Mouse (Mus musculus) ES-E14 (cell line): ENCODE data around the gene Daw1. TPM values are rescaled to one million over a fixed set of nuclear protein-coding genes. Genes with fewer than 3 reads are reported as not detected.

Experiments used
- DNase-seq: peaks from one replicate; pipeline ENCODE4 v3.0.0-alpha.2; 2013; ENCODE audit warnings: low read depth, low spot score
- H3K27ac ChIP-seq: 2 replicates; pipeline ENCODE4 v1.5.1; 2012; ENCODE audit warnings: low read depth, mild to moderate bottlenecking, low read length, moderate library complexity, mixed read lengths; ENCODE audit not compliant: poor library complexity, insufficient read depth, severe bottlenecking
- H3K36me3 ChIP-seq: 2 replicates; pipeline ENCODE4 v1.6.1; 2012; ENCODE audit warnings: mild to moderate bottlenecking, low read length, moderate library complexity, mixed read lengths; ENCODE audit not compliant: control insufficient read depth, poor library complexity, insufficient read depth, severe bottlenecking
- H3K4me1 ChIP-seq, 2 experiments: fragments of 150-350 bp in 1 of 2; sonication (generic) in 1 of 2; 2 replicates each; pipeline ENCODE4 v1.6.1; 2012; ENCODE audit warnings: low read length in 2 of 2, mild to moderate bottlenecking in 1 of 2, mixed read lengths in 1 of 2; ENCODE audit not compliant: control insufficient read depth in 2 of 2, insufficient read depth in 2 of 2, poor library complexity in 1 of 2
- H3K4me3 ChIP-seq, 2 experiments: fragments of 150-350 bp in 1 of 2; sonication (generic) in 1 of 2; 2 replicates each; pipeline ENCODE4 v1.5.1; 2012; ENCODE audit warnings: low read length in 2 of 2, low read depth in 1 of 2, mild to moderate bottlenecking in 1 of 2, mixed read lengths in 1 of 2; ENCODE audit not compliant: insufficient read depth in 1 of 2, poor library complexity in 1 of 2, severe bottlenecking in 1 of 2
- H3K9ac ChIP-seq: 2 replicates; pipeline ENCODE4 v1.6.1; 2012; ENCODE audit warnings: low read depth, mild to moderate bottlenecking, low read length, mixed read lengths; ENCODE audit not compliant: poor library complexity, insufficient read depth, severe bottlenecking
- H3K9me3 ChIP-seq: fragments of 150-350 bp; sonication (generic); 2 replicates; pipeline ENCODE4 v1.6.1; 2012; ENCODE audit warnings: low read depth, mild to moderate bottlenecking, low read length; ENCODE audit not compliant: control insufficient read depth, insufficient read depth
- CHD2 ChIP-seq: IDR thresholded peaks from 2 replicates; pipeline ENCODE4 v1.6.1; 2014; ENCODE audit warnings: mild to moderate bottlenecking, low read depth, low read length, inconsistent platforms
- HCFC1 ChIP-seq: IDR thresholded peaks from 2 replicates; pipeline ENCODE4 v1.6.1; 2012; ENCODE audit warnings: low read length, inconsistent platforms, borderline replicate concordance; ENCODE audit not compliant: insufficient read depth
- MAFK ChIP-seq: IDR thresholded peaks from 2 replicates; pipeline ENCODE4 v1.6.1; 2014; ENCODE audit warnings: mild to moderate bottlenecking, low read depth, low read length, inconsistent platforms; ENCODE audit not compliant: insufficient read depth
- ZC3H11A ChIP-seq: IDR thresholded peaks from 2 replicates; pipeline ENCODE4 v1.6.1; 2012; ENCODE audit warnings: low read depth, mild to moderate bottlenecking, inconsistent platforms, low read length, borderline replicate concordance
- ZNF384 ChIP-seq: IDR thresholded peaks from 2 replicates; pipeline ENCODE4 v1.6.1; 2012; ENCODE audit warnings: low read depth, low read length, inconsistent platforms
- in situ Hi-C, 2 experiments: fragments of 600-800 bp; cut with MboI; formaldehyde crosslinking; loops; one replicate each; pipeline ENCODE4 v1.15.1; 2025; ENCODE audit warnings: low sequenced_read_pairs in 2 of 2, inconsistent platforms in 1 of 2; ENCODE audit not compliant: unreplicated experiment in 2 of 2
- total RNA-seq: library from RNA; depleted of rRNA; stranded (reverse); fragments of 300-350 nt; gene quantifications from 2 replicates; pipeline ENCODE4 v1.2.3, GENCODE M21; 2012

The Daw1 gene
- total RNA-seq, 1 experiment: not detected

- Histone ChIP-seq H3K9ac (no peak overlapping the region), H3K4me3 (no peak overlapping the region), H3K9me3 (no peaks in the 10 kb centered on the region), H3K4me1 (no peaks in the 10 kb centered on the region), H3K27ac (no peak overlapping the region), H3K36me3 (no peaks in the 10 kb centered on the region)
- no peak for DNase-seq
- TF ChIP-seq MAFK: no peak
- no peak for TF ChIP-seq HCFC1
- no peak for TF ChIP-seq CHD2
- no peak for TF ChIP-seq ZC3H11A
- no peak for TF ChIP-seq ZNF384
- in situ Hi-C loops: no loop called here
These were observed 9.6 kb downstream of the Daw1 start for GRCm38 (mm10) chr1:83169158-83169557.

- Histone ChIP-seq H3K9me3 (no peaks in the 10 kb centered on the region), H3K36me3 (no peaks in the 10 kb centered on the region), H3K9ac (no peak overlapping the region), H3K4me1 (no peaks in the 10 kb centered on the region), H3K27ac (no peak overlapping the region), H3K4me3 (no peak overlapping the region)
- DNase-seq: no peak
- no peak for TF ChIP-seq ZC3H11A
- in situ Hi-C loops: no loop called here
These were observed 16.4 kb downstream of the Daw1 start for GRCm38 (mm10) chr1:83175985-83176384.

- Histone ChIP-seq H3K27ac (no peak overlapping the region), H3K4me3 (no peak overlapping the region), H3K36me3 (no peaks in the 10 kb centered on the region), H3K9ac (no peak overlapping the region), H3K9me3 (no peaks in the 10 kb centered on the region), H3K4me1 (no peaks in the 10 kb centered on the region)
- in situ Hi-C loops: no loop called here
- TF ChIP-seq ZC3H11A (no peak), CHD2 (no peak), MAFK (no peak), HCFC1 (no peak), ZNF384 (no peak)
- no peak for DNase-seq
These were observed 20.0 kb downstream of the Daw1 start for GRCm38 (mm10) chr1:83179531-83179930.

- Histone ChIP-seq H3K4me1 (no peaks in the 10 kb centered on the region), H3K9ac (no peak overlapping the region), H3K4me3 (no peak overlapping the region), H3K27ac (no peak overlapping the region), H3K36me3 (no peaks in the 10 kb centered on the region), H3K9me3 (no peaks in the 10 kb centered on the region)
- TF ChIP-seq ZNF384: no peak
- no peak for TF ChIP-seq ZC3H11A
- no peak for TF ChIP-seq CHD2
- no peak for TF ChIP-seq MAFK
- no peak for TF ChIP-seq HCFC1
- in situ Hi-C loops: no loop called here
- DNase-seq: no peak
These were observed 21.9 kb downstream of the Daw1 start for GRCm38 (mm10) chr1:83181418-83181817.

GRCm38 (mm10) chr1:83187154-83187553, 27.6 kb downstream of the Daw1 start:
- H3K9ac ChIP-seq: no peak overlapping the region
- no peak for TF ChIP-seq HCFC1
- TF ChIP-seq MAFK: no peak
- 0 out of 2 replicates have a peak, but pooled peaks have one; percentile 24 for TF ChIP-seq ZC3H11A
- H3K27ac ChIP-seq: no peak overlapping the region
- H3K9me3 ChIP-seq: no peaks in the 10 kb centered on the region
- H3K4me3 ChIP-seq: no peak overlapping the region
- H3K4me1 ChIP-seq: no peaks in the 10 kb centered on the region
- DNase-seq: peak; percentile 36
- no peaks in the 10 kb centered on the region for H3K36me3 ChIP-seq
- in situ Hi-C loops: no loop called here
